Mouse (Mus musculus) c-Kit-negative CD71-positive TER-119-positive erythroid progenitor cells, embryonic 14.5 days (primary cell): ENCODE results near the gene 3110001I22Rik.

Source experiments
- DNase-seq: peaks from one replicate; pipeline ENCODE4 v3.0.0-alpha.2; 2013; ENCODE audit warnings: low read depth, low spot score

Gene 3110001I22Rik

GRCm38 (mm10) chr16:13716821-13717553, 45.3 kb downstream of the 3110001I22Rik start:
- DNase-seq: no peak

GRCm38 (mm10) chr16:13722937-13723336, 51.2 kb downstream of the 3110001I22Rik start:
- no peak for DNase-seq

GRCm38 (mm10) chr16:13727811-13728335, 56.1 kb downstream of the 3110001I22Rik start:
- DNase-seq: no peak
